Mouse (Mus musculus) lung, postnatal 14 days (tissue): ENCODE measurements around the gene Elmod2.

ENCODE experiments used
- DNase-seq: peaks from one replicate; pipeline ENCODE4 v3.0.0; 2021

Gene Elmod2

DNA sequence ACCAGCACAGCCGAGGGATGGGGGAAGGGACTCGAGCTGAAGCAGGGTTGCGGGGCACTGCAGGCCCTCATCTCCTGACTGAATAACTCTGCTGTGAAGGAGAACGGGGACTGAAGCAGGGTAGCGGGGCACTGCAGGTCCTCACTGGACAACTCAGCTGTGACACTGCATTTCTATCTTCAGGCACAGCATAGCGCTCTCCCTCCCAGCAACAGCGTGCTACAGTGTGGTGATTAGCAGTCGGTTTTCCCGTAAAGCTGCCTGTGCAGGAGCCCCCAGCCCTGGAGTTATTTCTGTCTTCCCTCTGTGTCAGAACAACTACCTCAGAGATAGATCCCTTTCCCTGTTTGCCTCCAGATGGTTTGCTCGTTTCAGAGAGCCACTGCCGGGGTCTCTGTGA lies 57.8 kb downstream of the Elmod2 start:
- no peak for DNase-seq

DNA sequence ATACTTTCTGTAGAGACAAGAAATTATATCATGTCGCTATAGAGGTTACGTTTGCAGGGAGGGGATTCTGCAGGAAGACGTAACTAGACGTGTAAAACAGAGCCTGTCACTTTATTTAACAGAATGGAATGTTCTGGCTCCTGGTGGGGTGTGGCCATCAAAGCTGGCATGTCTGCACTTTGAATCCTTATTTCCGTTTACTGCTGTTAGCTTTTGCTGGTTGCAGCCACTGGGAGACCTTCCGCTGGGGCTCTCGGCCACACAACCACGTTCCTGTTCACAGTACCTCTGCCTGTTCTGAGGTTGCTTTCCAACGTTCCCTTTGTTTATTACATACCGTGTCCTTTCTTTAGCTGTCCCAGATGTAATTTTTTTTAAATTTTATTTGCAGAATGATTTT lies 59.8 kb downstream of the Elmod2 start:
- peak; percentile 19 for DNase-seq

DNA sequence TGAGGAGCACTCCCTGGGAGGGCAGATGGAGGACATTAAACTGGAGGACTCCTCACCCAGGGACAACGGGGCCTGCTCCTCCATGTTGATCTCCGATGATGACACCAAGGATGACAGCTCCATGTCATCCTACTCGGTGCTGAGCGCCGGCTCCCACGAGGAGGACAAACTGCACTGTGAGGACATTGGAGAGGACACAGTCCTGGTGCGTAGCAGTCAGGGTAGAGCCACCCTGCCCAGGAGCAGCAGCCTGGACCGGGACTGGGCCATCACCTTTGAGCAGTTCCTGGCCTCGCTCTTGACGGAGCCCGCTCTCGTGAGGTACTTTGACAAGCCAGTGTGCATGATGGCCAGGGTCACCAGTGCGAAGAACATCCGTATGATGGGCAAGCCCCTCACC lies 61.1 kb downstream of the Elmod2 start:
- no peak for DNase-seq
